Comparison of ENCODE assay signal across 7 mouse cellular contexts in genomic region chr5:92139191-92139590, GRCm38 (mm10). TPM values are rescaled to one million over a fixed set of nuclear protein-coding genes. Genes with fewer than 3 reads are reported as not detected.
DNase-seq lines count a peak whose midpoint lies in the region; ATAC-seq and TF ChIP-seq lines count a peak whose summit lies in the region.

No protein-coding gene starts in this region.

- peak overlapping the region; percentile 88 for H3K4me3 ChIP-seq in lung, embryonic 14.5 days (ENCODE audit: low read depth, low read length)
- peak overlapping the region; percentile 65 for H3K4me3 ChIP-seq in forebrain, embryonic 13.5 days
- peak overlapping the region; percentile 92 for H3K4me3 ChIP-seq in limb, embryonic 14.5 days (replicated peaks; ENCODE audit: low read length)
- peak overlapping the region; percentile 96 for H3K4me3 ChIP-seq in stomach, embryonic 15.5 days (replicated peaks)

- H3K36me3 ChIP-seq in lung, embryonic 14.5 days (ENCODE audit: insufficient read depth): no peaks in the 10 kb centered on the region
- H3K36me3 ChIP-seq in forebrain, embryonic 13.5 days (ENCODE audit: poor library complexity, severe bottlenecking): no peaks in the 10 kb centered on the region
- H3K36me3 ChIP-seq in limb, embryonic 14.5 days (ENCODE audit: control insufficient read depth, insufficient read depth, low read length): no peaks in the 10 kb centered on the region
- no peaks in the 10 kb centered on the region for H3K36me3 ChIP-seq in stomach, embryonic 15.5 days

- H3K27me3 ChIP-seq in lung, embryonic 14.5 days (ENCODE audit: insufficient read depth, low read length): no peaks in the 10 kb centered on the region
- H3K27me3 ChIP-seq in forebrain, embryonic 13.5 days: no peaks in the 10 kb centered on the region
- no peaks in the 10 kb centered on the region for H3K27me3 ChIP-seq in limb, embryonic 14.5 days (ENCODE audit: control insufficient read depth, insufficient read depth, low read length)
- no peaks in the 10 kb centered on the region for H3K27me3 ChIP-seq in stomach, embryonic 15.5 days (replicated peaks)

- peak overlapping the region; percentile 89; the same call in 1 of the 2 replicates for H3K9ac ChIP-seq in lung, embryonic 14.5 days
- peak overlapping the region; percentile 87 for H3K9ac ChIP-seq in forebrain, embryonic 13.5 days
- peak overlapping the region; percentile 94 for H3K9ac ChIP-seq in limb, embryonic 14.5 days (ENCODE audit: low read depth, low read length, severe bottlenecking)
- H3K9ac ChIP-seq in stomach, embryonic 15.5 days: peak overlapping the region; percentile 4; the same call in 1 of the 2 replicates

- no peak overlapping the region for H3K27ac ChIP-seq in lung, embryonic 14.5 days (ENCODE audit: low read depth)
- H3K27ac ChIP-seq in forebrain, embryonic 13.5 days: no peak overlapping the region
- H3K27ac ChIP-seq in limb, embryonic 14.5 days (replicated peaks; ENCODE audit: low read depth, low read length): no peak overlapping the region
- H3K27ac ChIP-seq in stomach, embryonic 15.5 days: no peak overlapping the region

- ATAC-seq in lung, embryonic 14.5 days (ENCODE audit: insufficient read depth): no peak
- no peak for ATAC-seq in forebrain, embryonic 13.5 days
- ATAC-seq in limb, embryonic 14.5 days (ENCODE audit: low FRiP score, low read depth): no peak
- no peak for ATAC-seq in stomach, embryonic 15.5 days (ENCODE audit: insufficient read depth, low FRiP score, low read depth)

- TF ChIP-seq CTCF in lung, embryonic 14.5 days (IDR thresholded peaks at IDR 0.05; ENCODE audit: low read depth): no peak

- 18% methylated on average over 1 of the region's 1 CpGs for WGBS in lung, embryonic 14.5 days
- 16% methylated on average over 1 of the region's 1 CpGs for WGBS in forebrain, embryonic 13.5 days
- 20% methylated on average over 1 of the region's 1 CpGs for WGBS in limb, embryonic 14.5 days
- WGBS in stomach, embryonic 15.5 days: 17% methylated on average over 1 of the region's 1 CpGs

- no peak for TF ChIP-seq POLR2A in limb, embryonic 14.5 days (IDR thresholded peaks at IDR 0.05; ENCODE audit: borderline replicate concordance, extremely low read depth, insufficient read depth, insufficient read length)

- no peaks in the 10 kb centered on the region for H3K9me3 ChIP-seq in lung, embryonic 14.5 days (ENCODE audit: low read depth, low read length)
- no peaks in the 10 kb centered on the region for H3K9me3 ChIP-seq in forebrain, embryonic 13.5 days (replicated peaks)
- H3K9me3 ChIP-seq in limb, embryonic 14.5 days (ENCODE audit: control insufficient read depth, low read length): no peaks in the 10 kb centered on the region
- H3K9me3 ChIP-seq in stomach, embryonic 15.5 days: no peaks in the 10 kb centered on the region

- H3K4me2 ChIP-seq in lung, embryonic 14.5 days: peak overlapping the region; percentile 85
- peak overlapping the region; percentile 81 for H3K4me2 ChIP-seq in forebrain, embryonic 13.5 days
- peak overlapping the region; percentile 59 for H3K4me2 ChIP-seq in limb, embryonic 14.5 days (replicated peaks; ENCODE audit: low read depth, low read length, severe bottlenecking)
- H3K4me2 ChIP-seq in stomach, embryonic 15.5 days: peak overlapping the region; percentile 73

- DNase-seq in lung, embryonic 14.5 days: no peak
- no peak for DNase-seq in lung, postnatal 4 days
- no peak for DNase-seq in limb, embryonic 14.5 days (ENCODE audit: low spot score)
- no peak for DNase-seq in frontal cortex, postnatal 36 days (ENCODE audit: low spot score in 2 of 2)
- DNase-seq in gastrocnemius, postnatal 10 days: no peak

- peaks cover 11% of the 10 kb centered on the region for H3K4me1 ChIP-seq in lung, embryonic 14.5 days (ENCODE audit: insufficient read depth)
- H3K4me1 ChIP-seq in forebrain, embryonic 13.5 days: peaks cover 31% of the 10 kb centered on the region
- peaks cover 15% of the 10 kb centered on the region for H3K4me1 ChIP-seq in limb, embryonic 14.5 days (ENCODE audit: control insufficient read depth, insufficient read depth, low read length)
- peaks cover 10% of the 10 kb centered on the region; the same call in 1 of the 2 replicates for H3K4me1 ChIP-seq in stomach, embryonic 15.5 days

RNA-seq across cellular contexts. Expression of gene Uso1, which starts 1.5 kb away (rescaled TPM):
- 27.8 and 28.1 TPM in 2 replicates for polyA plus RNA-seq in lung, embryonic 14.5 days (2014; fragmentation: Nextera tagmentation; extraction: Ambion mirVana)
- polyA plus RNA-seq in forebrain, embryonic 13.5 days (2015; fragmentation: Nextera tagmentation; extraction: Ambion mirVana): 42.6 and 43.9 TPM in 2 replicates
- 42.9 and 54.6 TPM in 2 replicates for polyA plus RNA-seq in limb, embryonic 14.5 days (2012; rRNA removed)
- 42.0 and 43.0 TPM in 2 replicates for polyA plus RNA-seq in limb, embryonic 14.5 days (2014; fragmentation: Nextera tagmentation; extraction: Ambion mirVana)
- polyA plus RNA-seq in stomach, embryonic 15.5 days (2015; fragmentation: Nextera tagmentation; extraction: Ambion mirVana): 46.0 and 49.4 TPM in 2 replicates
- 10 to 100 TPM; 63.0 to 68.2 TPM for total RNA-seq in gastrocnemius, postnatal 10 days (2021)

RNA-seq across cellular contexts. Expression of gene G3bp2, which starts 55.7 kb away (rescaled TPM):
- polyA plus RNA-seq in lung, embryonic 14.5 days (2014; fragmentation: Nextera tagmentation; extraction: Ambion mirVana): 165 and 166 TPM in 2 replicates
- polyA plus RNA-seq in forebrain, embryonic 13.5 days (2015; fragmentation: Nextera tagmentation; extraction: Ambion mirVana): 337 and 342 TPM in 2 replicates
- 54.0 and 62.3 TPM in 2 replicates for polyA plus RNA-seq in limb, embryonic 14.5 days (2012; rRNA removed)
- 145 and 147 TPM in 2 replicates for polyA plus RNA-seq in limb, embryonic 14.5 days (2014; fragmentation: Nextera tagmentation; extraction: Ambion mirVana)
- 159 and 163 TPM in 2 replicates for polyA plus RNA-seq in stomach, embryonic 15.5 days (2015; fragmentation: Nextera tagmentation; extraction: Ambion mirVana)
- 10 to 100 TPM; 57.9 to 59.4 TPM for total RNA-seq in gastrocnemius, postnatal 10 days (2021)

Comparison
In these comparisons a context has a peak if more than half of its experiments do, and no peak if none do; other contexts are left out.
1. H3K9ac ChIP-seq: peak in every context shown above with its lines; median percentile 94 in limb, embryonic 14.5 days; 89 in lung, embryonic 14.5 days; 87 in forebrain, embryonic 13.5 days; 4 in stomach, embryonic 15.5 days.